Mouse (Mus musculus): Measurements from ENCODE around the gene Sema7a.

DNA sequence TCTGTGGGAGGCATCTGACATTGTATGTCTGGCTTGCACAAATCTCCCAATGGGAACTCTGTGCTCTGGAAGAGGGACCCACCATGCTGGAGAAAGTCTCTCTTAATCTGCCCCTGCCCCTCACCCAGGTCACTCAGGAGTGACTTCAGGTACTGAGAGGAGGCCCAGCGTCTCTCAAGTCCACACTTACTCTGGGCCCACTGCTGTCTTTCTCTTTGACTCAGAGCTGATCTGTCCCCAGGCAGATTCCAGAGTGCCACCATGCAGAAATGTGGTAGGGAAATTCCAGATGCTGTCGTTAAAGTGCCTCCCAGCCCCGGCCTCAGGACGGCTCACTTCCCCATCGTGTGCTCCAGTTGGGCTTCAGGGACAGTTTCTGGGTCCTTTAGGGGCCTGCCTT is 34.3 kb downstream of the Sema7a start:
- TF ChIP-seq CTCF (IDR thresholded peaks at IDR 0.05; ENCODE audit: low read depth, low read length) (no peak), POLR2A (IDR thresholded peaks at IDR 0.05; ENCODE audit: extremely low read depth, insufficient read depth, low read length) (no peak)

All from liver, adult 2 months (tissue).